Mouse (Mus musculus) common myeloid progenitor, adult 5-6 weeks (primary cell): ENCODE data around the gene Ebf1. TPM values are rescaled to one million over a fixed set of nuclear protein-coding genes. Genes with fewer than 3 reads are reported as not detected.

Source experiments
- total RNA-seq: library from RNA; stranded (forward); fragments of 200-1000, 187-1606 nt; gene quantifications from 2 replicates; pipeline ENCODE4 v1.2.3, GENCODE M21; 2017

Ebf1 gene
- total RNA-seq, 1 experiment from 2014 or later: not detected

Other genes with a start within 250 kb of the Ebf1 start
- gene Il12b, start 217.3 kb upstream of the Ebf1 start, total RNA-seq: not detected in 2 replicates
- gene Ublcp1, start 146.8 kb upstream of the Ebf1 start, total RNA-seq: 17.4 and 30.9 TPM in 2 replicates
- 29.1 and 42.5 TPM in 2 replicates for gene Rnf145, start 98.4 kb upstream of the Ebf1 start, total RNA-seq